Mouse (Mus musculus): Measurements from ENCODE around the gene Tspan32. TPM values are rescaled to one million over a fixed set of nuclear protein-coding genes. Genes with fewer than 3 reads are reported as not detected.
A peak's percentile ranks its signal among the peaks of the same experiment; 100 is the strongest.

Tspan32 gene
- polyA plus RNA-seq (2014; fragmentation: Nextera tagmentation; extraction: Ambion mirVana) = 3.5 TPM in 2 replicates

DNA sequence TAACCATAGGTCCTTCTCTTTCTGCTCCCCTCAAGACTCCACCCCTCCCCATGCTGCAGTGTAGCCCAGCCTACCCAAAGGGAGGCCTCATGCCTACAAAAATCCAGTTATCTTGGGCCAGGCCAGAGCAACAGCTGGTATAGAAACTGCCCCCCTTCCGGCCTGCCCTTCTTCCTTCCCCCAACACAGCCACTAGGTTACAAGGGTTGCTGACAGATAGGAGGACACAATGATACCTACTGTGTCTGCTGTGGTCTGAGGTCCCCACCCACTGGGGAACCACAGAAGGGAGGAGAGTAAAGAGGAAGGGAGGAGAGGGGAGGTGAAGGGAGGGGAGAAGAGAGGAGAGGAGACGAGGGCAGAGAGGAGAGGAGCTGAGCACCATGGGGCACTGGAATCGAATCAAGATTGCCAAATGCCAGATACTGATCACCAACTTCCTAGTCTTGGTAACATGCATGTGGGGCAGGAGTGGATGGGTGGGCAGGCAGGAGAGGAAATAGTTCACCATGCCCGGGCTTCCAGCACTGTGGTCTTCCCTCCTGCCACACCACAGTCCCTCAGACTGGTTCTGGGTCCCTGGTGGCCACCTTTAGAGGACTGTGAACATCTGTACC is at the start of gene Tspan32:
Gene Tspan32, plus strand, starts transcription at position 320 of the 617 bp plus-strand sequence.
- 73% methylated on average over 4 of the region's 4 CpGs for WGBS

DNA sequence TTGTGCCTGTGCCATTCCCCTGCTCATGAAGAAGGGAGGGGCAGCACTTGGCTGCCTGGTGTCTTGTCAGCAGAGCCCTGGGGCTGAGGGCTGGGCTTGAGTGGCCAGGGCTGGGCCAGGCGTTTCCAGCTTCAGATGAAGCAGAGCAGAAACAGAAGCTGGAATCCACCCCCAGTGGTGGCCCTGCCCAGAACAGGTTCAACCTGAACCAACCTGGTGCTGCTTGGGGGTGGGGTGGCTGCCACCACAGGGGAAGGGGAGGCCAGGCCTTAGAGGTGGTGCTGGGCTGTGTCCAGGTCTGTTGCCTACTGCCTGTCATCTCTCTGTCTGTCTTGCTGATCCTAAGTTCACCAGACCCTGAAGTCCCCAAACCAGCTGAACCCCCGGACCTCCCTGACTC is 48.8 kb upstream of the Tspan32 start:
- ATAC-seq (ENCODE audit: low read depth) (peak; percentile 53; the same call in 1 of the 2 replicates), DNase-seq (ENCODE audit: low spot score) (peak; percentile 19)
- Histone ChIP-seq H3K36me3 (ENCODE audit: control insufficient read depth, insufficient read depth, low read length) (no peaks in the 10 kb centered on the region), H3K4me3 (ENCODE audit: low read depth, low read length) (no peak overlapping the region), H3K4me1 (ENCODE audit: control insufficient read depth, insufficient read depth, low read length) (no peaks in the 10 kb centered on the region), H3K9me3 (ENCODE audit: control insufficient read depth, low read length) (no peaks in the 10 kb centered on the region), H3K27me3 (replicated peaks; ENCODE audit: control insufficient read depth, insufficient read depth, low read length) (no peaks in the 10 kb centered on the region), H3K4me2 (ENCODE audit: low read depth, low read length) (no peak overlapping the region), H3K27ac (replicated peaks; ENCODE audit: low read depth, low read length) (no peak overlapping the region), H3K9ac (ENCODE audit: low read depth, low read length) (no peak overlapping the region)
- 53% methylated on average over 2 of the region's 2 CpGs for WGBS

More for the DNA sequence above, at the start of gene Tspan32:
- Histone ChIP-seq H3K27me3 (replicated peaks; ENCODE audit: control insufficient read depth, insufficient read depth, low read length) (no peaks in the 10 kb centered on the region), H3K27ac (replicated peaks; ENCODE audit: low read depth, low read length) (no peak within 1 kb of the TSS), H3K36me3 (ENCODE audit: control insufficient read depth, insufficient read depth, low read length) (no peaks in the 10 kb centered on the region), H3K4me2 (ENCODE audit: low read depth, low read length) (no peak within 1 kb of the TSS), H3K9ac (ENCODE audit: low read depth, low read length) (0 out of 2 replicates have a peak within 1 kb of the TSS, but pooled peaks have one; percentile 5), H3K9me3 (ENCODE audit: control insufficient read depth, low read length) (no peaks in the 10 kb centered on the region), H3K4me3 (ENCODE audit: low read depth, low read length) (no peak within 1 kb of the TSS), H3K4me1 (ENCODE audit: control insufficient read depth, insufficient read depth, low read length) (peaks cover 15% of the 10 kb centered on the region)
- DNase-seq (ENCODE audit: low spot score) (no peak), ATAC-seq (ENCODE audit: low read depth) (no peak)

DNA sequence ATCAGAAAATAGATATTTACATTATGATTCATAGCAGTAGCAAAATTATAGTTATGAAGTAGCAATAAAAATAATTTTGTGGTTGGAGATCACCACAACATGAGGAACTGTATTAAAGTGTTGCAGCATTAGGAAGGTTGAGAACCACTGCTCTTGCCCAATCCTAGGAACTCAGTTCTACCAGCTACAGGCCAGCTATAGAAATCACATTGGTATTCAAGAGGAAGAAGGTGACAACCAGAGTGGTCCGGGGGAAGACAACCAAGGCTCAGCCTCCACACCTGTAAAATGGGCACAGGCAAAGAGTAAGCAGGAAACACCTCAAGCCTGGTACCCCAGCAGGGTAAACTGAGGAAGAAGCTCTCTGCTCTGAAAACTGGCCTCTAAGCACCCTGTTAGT is 46.0 kb upstream of the Tspan32 start:
- DNase-seq (ENCODE audit: low spot score) (no peak), ATAC-seq (ENCODE audit: low read depth) (no peak)
- 85% methylated on average over 1 of the region's 1 CpGs for WGBS
- H3K27me3 ChIP-seq (replicated peaks; ENCODE audit: control insufficient read depth, insufficient read depth, low read length) = peaks cover 2% of the 10 kb centered on the region; the same call in 1 of the 2 replicates
- no peaks in the 10 kb centered on the region for H3K36me3 ChIP-seq (ENCODE audit: control insufficient read depth, insufficient read depth, low read length)
- H3K4me1 ChIP-seq (ENCODE audit: control insufficient read depth, insufficient read depth, low read length) = no peaks in the 10 kb centered on the region
- H3K9me3 ChIP-seq (ENCODE audit: control insufficient read depth, low read length) = no peaks in the 10 kb centered on the region
- H3K9ac ChIP-seq (ENCODE audit: low read depth, low read length) = no peak overlapping the region
- H3K27ac ChIP-seq (replicated peaks; ENCODE audit: low read depth, low read length) = no peak overlapping the region
- H3K4me3 ChIP-seq (ENCODE audit: low read depth, low read length) = no peak overlapping the region
- H3K4me2 ChIP-seq (ENCODE audit: low read depth, low read length) = no peak overlapping the region

DNA sequence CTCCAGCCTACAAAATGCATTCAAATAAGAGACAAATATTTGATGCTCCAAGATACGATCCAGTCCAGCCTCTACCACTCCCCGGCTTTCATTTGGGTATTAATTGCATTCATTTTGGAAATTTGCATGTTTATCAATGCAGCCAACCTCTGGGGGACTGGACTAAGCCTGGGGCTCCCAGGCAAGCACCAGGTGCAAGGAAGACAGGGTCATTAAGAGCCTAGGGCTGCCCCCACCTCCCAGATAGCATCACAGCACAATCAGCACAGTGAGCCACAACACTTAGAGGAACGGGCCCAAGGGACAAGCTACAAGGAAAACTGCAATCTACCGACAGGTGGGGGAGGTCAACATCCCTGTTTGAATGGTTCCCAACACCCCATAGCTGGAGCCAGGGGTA is 45.1 kb upstream of the Tspan32 start:
- Histone ChIP-seq H3K4me2 (ENCODE audit: low read depth, low read length) (no peak overlapping the region), H3K4me1 (ENCODE audit: control insufficient read depth, insufficient read depth, low read length) (no peaks in the 10 kb centered on the region), H3K9me3 (ENCODE audit: control insufficient read depth, low read length) (no peaks in the 10 kb centered on the region), H3K9ac (ENCODE audit: low read depth, low read length) (no peak overlapping the region), H3K27ac (replicated peaks; ENCODE audit: low read depth, low read length) (no peak overlapping the region), H3K36me3 (ENCODE audit: control insufficient read depth, insufficient read depth, low read length) (no peaks in the 10 kb centered on the region), H3K4me3 (ENCODE audit: low read depth, low read length) (no peak overlapping the region), H3K27me3 (replicated peaks; ENCODE audit: control insufficient read depth, insufficient read depth, low read length) (peaks cover 11% of the 10 kb centered on the region; the same call in 1 of the 2 replicates)
- ATAC-seq (ENCODE audit: low read depth) (no peak), DNase-seq (ENCODE audit: low spot score) (no peak)
- WGBS = 77% methylated on average over 4 of the region's 4 CpGs

DNA sequence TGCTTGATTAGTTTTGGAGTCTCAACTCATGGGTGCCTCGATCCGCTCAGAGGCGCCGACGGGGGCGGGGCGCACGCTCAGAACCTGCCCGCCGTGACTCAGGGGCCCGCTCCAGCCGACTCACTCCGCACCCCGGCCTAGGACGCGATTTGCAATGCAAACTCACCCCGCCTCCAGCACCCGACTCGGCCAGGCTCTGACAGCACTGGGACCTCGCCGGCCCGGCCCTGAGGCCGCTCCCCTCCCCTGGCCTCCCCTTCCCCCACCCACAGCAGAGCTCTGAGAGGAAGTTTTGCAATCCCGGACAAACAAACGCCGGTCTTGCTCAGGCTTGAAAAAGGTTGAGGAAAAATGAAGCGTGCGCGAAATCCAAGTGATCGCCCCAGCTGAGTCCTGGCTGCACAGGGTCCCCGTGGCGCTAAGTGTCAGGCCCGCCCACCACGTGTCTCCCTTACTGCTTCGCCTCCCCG is 37.4 kb upstream of the Tspan32 start:
- Histone ChIP-seq H3K9ac (ENCODE audit: low read depth, low read length) (peak overlapping the region; percentile 56), H3K36me3 (ENCODE audit: control insufficient read depth, insufficient read depth, low read length) (no peaks in the 10 kb centered on the region), H3K27me3 (replicated peaks; ENCODE audit: control insufficient read depth, insufficient read depth, low read length) (peaks cover 86% of the 10 kb centered on the region), H3K27ac (replicated peaks; ENCODE audit: low read depth, low read length) (no peak overlapping the region), H3K9me3 (ENCODE audit: control insufficient read depth, low read length) (no peaks in the 10 kb centered on the region), H3K4me1 (ENCODE audit: control insufficient read depth, insufficient read depth, low read length) (peaks cover 11% of the 10 kb centered on the region), H3K4me3 (ENCODE audit: low read depth, low read length) (peak overlapping the region; percentile 47), H3K4me2 (ENCODE audit: low read depth, low read length) (peak overlapping the region; percentile 96)
- peak; percentile 46 for DNase-seq (ENCODE audit: low spot score)
- WGBS = under 1% methylated on average over 30 of the region's 36 CpGs
- peak; percentile 57; the same call in 1 of the 2 replicates for ATAC-seq (ENCODE audit: low read depth)

DNA sequence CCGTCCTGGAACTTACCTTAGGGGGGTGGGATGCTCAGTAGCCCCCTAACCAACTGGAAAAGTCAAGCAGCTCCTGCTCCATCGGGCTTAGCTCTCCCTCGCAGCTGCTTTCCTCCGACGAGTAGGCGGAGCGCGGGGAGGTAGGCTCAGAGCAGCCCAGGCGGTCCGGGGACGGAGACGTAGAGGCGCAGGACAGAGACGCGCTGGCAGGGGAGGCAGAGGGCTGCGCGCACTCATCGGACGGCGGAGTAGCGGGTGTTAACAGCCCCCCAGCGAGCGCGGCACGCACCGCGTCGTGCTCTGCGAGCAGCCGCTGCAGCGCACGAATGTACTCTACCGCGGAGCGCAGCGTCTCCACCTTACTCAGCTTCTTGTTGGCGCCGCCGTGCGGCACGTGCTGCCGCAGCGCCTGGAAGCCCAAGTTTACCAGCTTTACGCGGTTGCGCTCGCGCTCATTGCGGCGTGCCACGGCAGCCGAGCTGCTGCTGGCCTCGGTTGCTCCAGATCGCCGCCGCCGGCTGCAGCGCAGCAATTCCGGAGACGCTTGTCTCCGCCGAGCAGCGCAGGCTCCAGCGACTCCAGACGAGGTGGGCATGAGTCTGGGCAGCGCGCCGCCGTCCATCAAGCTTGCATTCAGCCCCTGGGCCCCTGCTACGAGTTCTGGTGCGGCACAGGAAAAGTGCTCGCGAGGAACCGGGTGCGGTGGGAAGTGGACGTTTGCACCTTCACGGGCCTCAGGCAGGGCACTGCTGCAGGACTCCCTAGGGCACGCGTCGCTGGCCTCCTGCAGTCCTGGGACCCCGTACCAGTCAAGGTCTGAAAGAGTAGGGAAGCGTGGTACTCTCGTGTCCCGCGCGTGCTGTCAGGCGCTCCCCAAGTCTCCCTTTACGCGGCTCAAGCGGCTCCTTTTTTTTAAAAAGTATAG is 36.7 kb upstream of the Tspan32 start:
- Histone ChIP-seq H3K27me3 (replicated peaks; ENCODE audit: control insufficient read depth, insufficient read depth, low read length) (peaks cover 88% of the 10 kb centered on the region), H3K4me3 (ENCODE audit: low read depth, low read length) (peak overlapping the region; percentile 47), H3K4me1 (ENCODE audit: control insufficient read depth, insufficient read depth, low read length) (peaks cover 11% of the 10 kb centered on the region), H3K27ac (replicated peaks; ENCODE audit: low read depth, low read length) (no peak overlapping the region), H3K4me2 (ENCODE audit: low read depth, low read length) (peak overlapping the region; percentile 96), H3K9ac (ENCODE audit: low read depth, low read length) (peak overlapping the region; percentile 56), H3K36me3 (ENCODE audit: control insufficient read depth, insufficient read depth, low read length) (no peaks in the 10 kb centered on the region), H3K9me3 (ENCODE audit: control insufficient read depth, low read length) (no peaks in the 10 kb centered on the region)
- ATAC-seq (ENCODE audit: low read depth) (peak; percentile 74), DNase-seq (ENCODE audit: low spot score) (peak; percentile 90)
- 0% methylated on average over 45 of the region's 90 CpGs for WGBS

DNA sequence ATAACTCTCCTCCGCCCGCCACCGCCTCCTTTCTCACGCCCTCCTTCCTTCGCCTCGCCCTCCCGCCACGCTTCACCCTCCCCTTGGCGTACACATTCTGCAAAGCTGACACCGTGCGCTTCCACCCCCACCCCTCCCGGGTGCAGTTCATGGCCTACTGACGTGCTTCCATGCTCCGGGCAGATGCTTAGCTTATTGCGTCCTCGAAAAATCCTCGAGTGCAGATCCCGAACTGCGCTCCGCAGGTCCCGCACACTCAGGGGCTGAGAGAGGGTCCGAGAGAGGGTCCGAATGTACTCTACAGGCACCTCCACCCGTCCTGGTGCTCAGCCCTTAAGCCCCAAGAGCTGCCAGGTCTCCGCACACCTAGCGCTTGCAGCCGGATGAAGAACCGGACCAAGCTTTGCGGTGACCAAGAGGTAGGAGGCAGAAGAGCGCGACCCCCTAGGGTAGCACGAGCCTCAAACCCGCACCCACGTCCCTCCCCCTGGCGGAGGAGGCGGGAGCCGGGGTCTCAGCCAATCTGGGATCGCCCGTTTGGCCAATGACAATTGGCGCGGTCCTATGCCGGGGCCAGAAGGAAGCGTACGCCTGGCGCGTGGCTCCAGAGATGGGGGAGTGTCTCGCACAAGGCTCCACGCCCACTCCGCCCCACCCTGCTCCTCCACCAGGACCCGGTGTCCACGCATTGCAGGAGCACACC is 35.9 kb upstream of the Tspan32 start, which contains the start of gene Ascl2:
Gene Ascl2, minus strand, starts transcription at position 456 of the 703 bp plus-strand sequence.
- H3K27me3 ChIP-seq (replicated peaks; ENCODE audit: control insufficient read depth, insufficient read depth, low read length) = peaks cover 84% of the 10 kb centered on the region
- no peak within 1 kb of the TSS for H3K27ac ChIP-seq (replicated peaks; ENCODE audit: low read depth, low read length)
- peaks cover 11% of the 10 kb centered on the region for H3K4me1 ChIP-seq (ENCODE audit: control insufficient read depth, insufficient read depth, low read length)
- WGBS = 3% methylated on average over 44 of the region's 51 CpGs
- H3K36me3 ChIP-seq (ENCODE audit: control insufficient read depth, insufficient read depth, low read length) = no peaks in the 10 kb centered on the region
- DNase-seq (ENCODE audit: low spot score) = peak; percentile 43
- H3K4me3 ChIP-seq (ENCODE audit: low read depth, low read length) = peak within 1 kb of the TSS; percentile 47
- ATAC-seq (ENCODE audit: low read depth) = no peak
- H3K9me3 ChIP-seq (ENCODE audit: control insufficient read depth, low read length) = no peaks in the 10 kb centered on the region
- peak within 1 kb of the TSS; percentile 96 for H3K4me2 ChIP-seq (ENCODE audit: low read depth, low read length)
- peak within 1 kb of the TSS; percentile 56 for H3K9ac ChIP-seq (ENCODE audit: low read depth, low read length)

DNA sequence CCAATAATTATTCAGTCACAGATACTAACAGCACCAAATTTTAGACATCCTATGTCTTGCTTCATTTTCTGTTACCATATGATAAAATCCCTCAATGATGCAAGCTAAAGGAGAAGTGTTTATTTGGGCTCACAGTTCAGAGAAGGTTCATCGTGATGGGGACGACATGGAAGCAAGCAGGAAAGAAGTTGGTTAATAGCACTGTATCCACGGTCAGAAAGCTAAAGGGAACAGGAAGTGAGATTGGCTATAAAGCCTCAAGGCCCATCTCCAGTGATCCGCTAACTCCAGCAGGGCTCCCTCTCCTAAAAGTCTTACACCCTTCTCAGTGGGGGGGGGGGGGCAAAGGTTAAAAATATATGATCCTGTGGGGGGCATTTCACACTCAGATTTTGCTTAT is 22.9 kb upstream of the Tspan32 start:
- DNase-seq (ENCODE audit: low spot score) (no peak), ATAC-seq (ENCODE audit: low read depth) (no peak)
- no peak overlapping the region for H3K4me2 ChIP-seq (ENCODE audit: low read depth, low read length)
- peaks cover 2% of the 10 kb centered on the region; the same call in 1 of the 2 replicates for H3K27me3 ChIP-seq (replicated peaks; ENCODE audit: control insufficient read depth, insufficient read depth, low read length)
- H3K4me1 ChIP-seq (ENCODE audit: control insufficient read depth, insufficient read depth, low read length) = no peaks in the 10 kb centered on the region
- no peaks in the 10 kb centered on the region for H3K36me3 ChIP-seq (ENCODE audit: control insufficient read depth, insufficient read depth, low read length)
- no peak overlapping the region for H3K9ac ChIP-seq (ENCODE audit: low read depth, low read length)
- 69% methylated on average over 4 of the region's 4 CpGs for WGBS
- H3K9me3 ChIP-seq (ENCODE audit: control insufficient read depth, low read length) = no peaks in the 10 kb centered on the region
- no peak overlapping the region for H3K27ac ChIP-seq (replicated peaks; ENCODE audit: low read depth, low read length)
- H3K4me3 ChIP-seq (ENCODE audit: low read depth, low read length) = no peak overlapping the region

Data from embryonic facial prominence, embryonic 14.5 days (tissue).